Mouse (Mus musculus): ENCODE results near the gene Dnm3. TPM values are rescaled to one million over a fixed set of nuclear protein-coding genes. Genes with fewer than 3 reads are reported as not detected.

Gene Dnm3
- 1.1 and 1.6 TPM in 2 replicates for polyA plus RNA-seq (2016; fragmentation: Nextera tagmentation; extraction: Ambion mirVana)

DNA sequence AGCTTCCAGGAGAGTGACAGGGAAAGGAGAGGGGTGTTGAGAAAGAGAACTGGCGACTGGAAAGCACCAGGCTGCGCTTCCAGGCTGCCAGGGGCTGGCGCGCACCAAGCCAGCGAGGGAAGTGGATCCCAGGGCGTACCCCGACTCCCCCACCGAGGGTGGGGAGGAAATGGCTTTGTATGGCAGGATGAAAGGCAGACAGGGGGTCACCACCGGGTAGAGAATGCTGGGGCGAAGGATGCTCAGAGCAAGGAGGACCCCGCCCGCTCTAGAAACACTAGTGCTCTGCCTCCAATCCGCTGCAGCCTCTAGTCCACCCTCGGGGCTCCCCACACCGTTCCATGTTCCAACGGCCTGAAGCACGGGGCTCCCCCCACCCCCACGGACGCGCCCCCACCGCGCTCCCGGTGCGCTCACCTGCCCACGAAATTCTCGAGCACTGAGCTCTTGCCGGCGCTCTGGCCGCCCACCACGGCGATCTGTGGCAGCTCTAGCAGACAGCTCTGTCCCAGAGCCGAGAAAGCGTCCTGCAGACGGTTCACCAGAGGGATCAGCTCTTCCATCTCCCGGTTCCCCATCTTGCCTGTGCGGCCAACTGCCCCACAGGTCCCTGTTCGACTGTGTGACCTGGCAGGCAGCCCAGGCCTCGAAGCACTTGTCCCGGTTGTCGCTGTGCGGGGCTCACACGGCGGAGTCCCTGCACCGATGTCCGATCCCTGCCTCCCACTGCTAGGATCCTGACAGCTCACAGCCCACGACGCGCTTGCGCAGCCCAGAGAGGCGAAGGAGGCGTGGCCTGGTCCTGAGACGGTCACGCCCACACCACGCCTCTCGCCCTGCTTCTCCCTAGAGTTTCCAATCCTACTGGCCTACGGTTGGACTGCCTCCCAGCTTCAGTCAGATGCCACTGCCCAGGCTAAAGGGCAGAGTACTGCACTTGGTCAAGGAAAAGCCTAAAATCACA is at the start of gene Dnm3:
Gene Dnm3 (minus strand): TSS at position 789 of the 964 bp plus-strand sequence.
- peak within 1 kb of the TSS; percentile 55 for H3K4me3 ChIP-seq
- H3K27me3 ChIP-seq (replicated peaks), result peaks cover 46% of the 10 kb centered on the region
- H3K27ac ChIP-seq, result no peak within 1 kb of the TSS
- no peak within 1 kb of the TSS for H3K9ac ChIP-seq
- peak; percentile 89 for ATAC-seq
- H3K4me1 ChIP-seq, result peaks cover 4% of the 10 kb centered on the region
- H3K36me3 ChIP-seq, result no peaks in the 10 kb centered on the region
- 2% methylated on average over 56 of the region's 56 CpGs for WGBS (ENCODE audit: insufficient replicate concordance)
- no peaks in the 10 kb centered on the region for H3K9me3 ChIP-seq (replicated peaks)
- peak within 1 kb of the TSS; percentile 73 for H3K4me2 ChIP-seq

DNA sequence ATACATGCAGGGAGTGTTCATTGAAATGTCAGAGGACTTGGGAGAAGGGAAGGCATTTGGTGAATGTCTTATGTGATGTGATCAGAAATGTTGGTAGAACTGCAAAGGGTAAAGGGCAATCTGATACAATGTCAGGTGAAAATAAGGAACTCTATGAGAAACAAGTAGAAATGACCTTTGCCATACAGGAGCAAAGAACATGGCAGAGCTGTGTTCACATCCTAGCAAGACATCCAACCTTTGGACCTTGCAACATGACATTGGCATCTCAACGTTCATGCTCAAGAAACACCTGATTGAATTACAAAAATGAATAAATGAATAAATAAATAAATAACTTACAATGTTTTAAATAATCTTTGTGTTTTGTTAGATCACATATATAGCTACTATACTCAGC is 37.3 kb upstream of the Dnm3 start:
- no peak for ATAC-seq
- Histone ChIP-seq H3K27me3 (replicated peaks) (no peaks in the 10 kb centered on the region), H3K9ac (no peak overlapping the region), H3K4me2 (no peak overlapping the region), H3K4me1 (peaks cover 4% of the 10 kb centered on the region; the same call in 1 of the 2 replicates), H3K4me3 (no peak overlapping the region), H3K27ac (no peak overlapping the region), H3K9me3 (replicated peaks) (no peaks in the 10 kb centered on the region), H3K36me3 (no peaks in the 10 kb centered on the region)
- WGBS (ENCODE audit: insufficient replicate concordance), result 68% methylated on average over 1 of the region's 1 CpGs

DNA sequence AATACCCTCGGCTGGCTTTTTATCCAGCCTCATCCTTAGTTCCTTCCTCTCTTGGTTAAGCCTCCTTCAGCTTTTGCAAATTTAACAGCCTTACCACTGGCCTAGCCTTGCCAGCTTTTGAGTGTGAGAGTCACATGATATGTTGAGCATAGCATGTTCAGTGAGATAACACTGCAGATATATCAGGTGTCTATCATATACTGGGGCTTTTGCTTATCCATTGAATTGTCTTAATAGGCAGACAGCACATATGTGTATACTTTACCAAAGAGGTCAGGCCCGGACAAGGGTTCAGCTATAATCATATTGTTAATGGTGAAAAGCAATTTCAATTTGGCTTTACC is 32.2 kb upstream of the Dnm3 start:
- Histone ChIP-seq H3K9me3 (replicated peaks) (no peaks in the 10 kb centered on the region), H3K36me3 (no peaks in the 10 kb centered on the region), H3K27me3 (replicated peaks) (no peaks in the 10 kb centered on the region), H3K9ac (no peak overlapping the region), H3K4me1 (peaks cover 14% of the 10 kb centered on the region), H3K4me2 (peak overlapping the region; percentile 26), H3K27ac (no peak overlapping the region), H3K4me3 (no peak overlapping the region)
- WGBS (ENCODE audit: insufficient replicate concordance), result 31% methylated on average over 2 of the region's 2 CpGs
- peak; percentile 80 for ATAC-seq

DNA sequence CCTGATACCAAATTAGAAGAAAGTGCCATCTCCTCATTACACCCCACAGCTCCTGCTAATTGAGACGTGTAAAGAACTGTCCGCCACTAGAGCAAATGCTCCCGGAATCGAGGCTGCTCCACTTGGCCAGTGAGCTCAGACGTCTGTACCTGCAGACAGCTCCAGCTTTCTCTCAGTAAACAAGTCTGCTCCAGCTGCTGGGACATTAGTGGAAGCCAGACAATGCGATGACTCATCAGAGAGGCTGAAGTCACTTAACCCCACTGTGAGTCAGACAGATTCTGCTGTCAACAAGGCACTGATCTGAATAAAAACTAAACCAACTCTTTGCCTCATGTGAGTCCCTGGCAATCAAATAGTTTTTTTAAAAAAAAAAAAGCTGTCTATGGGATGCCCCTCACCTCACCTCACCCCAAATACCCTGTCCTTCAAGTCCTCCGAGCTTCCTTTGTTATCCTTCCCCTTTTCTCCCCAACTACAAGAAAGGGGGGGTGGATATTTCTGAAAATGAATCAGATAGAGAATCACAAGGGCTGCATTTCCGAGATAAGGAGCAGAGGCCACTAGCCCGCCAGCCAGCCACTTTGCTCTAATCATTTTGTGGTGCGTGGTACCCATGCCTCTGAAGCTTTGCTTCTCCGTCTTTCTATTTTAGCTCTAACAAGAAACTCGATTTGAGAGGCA is 31.6 kb upstream of the Dnm3 start:
- H3K9me3 ChIP-seq (replicated peaks), result no peaks in the 10 kb centered on the region
- no peak overlapping the region for H3K27ac ChIP-seq
- peak; percentile 70 for ATAC-seq
- H3K4me2 ChIP-seq, result peak overlapping the region; percentile 26
- H3K27me3 ChIP-seq (replicated peaks), result no peaks in the 10 kb centered on the region
- 17% methylated on average over 12 of the region's 12 CpGs for whole genome bisulfite sequencing (ENCODE audit: insufficient replicate concordance)
- no peaks in the 10 kb centered on the region for H3K36me3 ChIP-seq
- no peak overlapping the region for H3K9ac ChIP-seq
- peaks cover 14% of the 10 kb centered on the region for H3K4me1 ChIP-seq
- H3K4me3 ChIP-seq, result no peak overlapping the region

DNA sequence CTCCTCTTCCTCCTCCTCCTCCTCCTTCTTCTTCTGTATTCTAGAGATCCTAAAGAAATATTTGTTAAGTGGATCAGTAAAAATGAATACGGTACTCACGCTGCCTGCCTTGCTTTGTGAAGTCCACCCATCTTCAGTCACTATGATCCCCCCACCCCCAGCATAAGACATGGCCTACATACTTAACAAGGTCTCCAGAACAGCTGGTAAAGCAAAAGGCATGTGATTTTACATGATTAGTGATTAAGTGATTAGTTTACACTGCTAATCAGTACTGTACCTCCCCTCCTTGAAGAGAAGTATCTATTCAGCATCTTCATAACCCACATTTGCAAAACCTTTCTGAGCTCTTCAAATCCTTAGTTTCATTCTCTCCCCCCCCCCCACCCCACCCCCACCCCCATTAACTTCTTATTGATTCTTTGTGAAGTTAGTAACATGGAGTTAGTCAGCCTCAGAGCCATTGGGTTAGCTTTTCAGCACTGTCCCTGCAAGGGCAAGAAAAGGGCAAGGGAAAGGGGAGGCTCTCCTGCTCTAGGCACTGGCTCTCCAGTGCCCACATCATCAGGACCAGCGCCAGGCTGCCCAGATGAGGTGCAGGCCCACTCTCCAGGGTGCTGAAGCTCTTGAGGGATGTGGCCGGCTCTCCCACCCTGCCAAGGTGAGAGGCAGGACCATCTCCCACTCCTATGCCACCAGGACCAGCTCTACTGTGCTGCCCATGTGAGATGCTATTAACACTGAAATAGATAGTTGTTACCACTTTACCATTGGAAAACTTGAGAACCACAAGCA is 30.6 kb upstream of the Dnm3 start:
- no peak for ATAC-seq
- 83% methylated on average over 4 of the region's 4 CpGs for WGBS (ENCODE audit: insufficient replicate concordance)

DNA sequence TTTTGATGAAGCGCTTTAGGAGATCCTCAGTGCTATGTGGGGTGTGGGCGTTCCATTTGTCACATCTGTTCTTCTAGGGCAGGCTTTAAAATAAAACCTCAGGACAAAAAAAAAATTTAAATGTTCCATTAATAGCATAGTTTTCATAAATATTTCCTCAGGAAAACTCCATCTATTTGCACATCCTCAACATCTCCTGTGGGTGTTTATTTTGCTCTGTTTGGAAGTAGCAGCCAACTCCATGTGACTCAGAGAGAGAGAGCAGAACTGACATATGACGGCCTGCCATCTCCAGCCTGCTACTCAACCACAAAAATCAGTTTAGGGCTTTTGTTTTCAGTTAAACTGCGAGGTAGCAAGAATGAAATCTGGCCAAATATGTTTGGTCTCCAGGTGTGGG is 28.7 kb upstream of the Dnm3 start:
- no peak for ATAC-seq
- Histone ChIP-seq H3K9ac (no peak overlapping the region), H3K4me3 (no peak overlapping the region), H3K9me3 (replicated peaks) (no peaks in the 10 kb centered on the region), H3K27me3 (replicated peaks) (no peaks in the 10 kb centered on the region), H3K27ac (no peak overlapping the region), H3K4me1 (peaks cover 14% of the 10 kb centered on the region), H3K4me2 (no peak overlapping the region), H3K36me3 (no peaks in the 10 kb centered on the region)
- WGBS (ENCODE audit: insufficient replicate concordance), result 56% methylated on average over 4 of the region's 4 CpGs

More for the DNA sequence above, 30.6 kb upstream of the Dnm3 start:
- H3K27me3 ChIP-seq (replicated peaks), result no peaks in the 10 kb centered on the region
- H3K4me2 ChIP-seq, result no peak overlapping the region
- no peaks in the 10 kb centered on the region for H3K9me3 ChIP-seq (replicated peaks)
- H3K27ac ChIP-seq, result no peak overlapping the region
- peaks cover 14% of the 10 kb centered on the region for H3K4me1 ChIP-seq
- no peaks in the 10 kb centered on the region for H3K36me3 ChIP-seq
- no peak overlapping the region for H3K9ac ChIP-seq
- no peak overlapping the region for H3K4me3 ChIP-seq

DNA sequence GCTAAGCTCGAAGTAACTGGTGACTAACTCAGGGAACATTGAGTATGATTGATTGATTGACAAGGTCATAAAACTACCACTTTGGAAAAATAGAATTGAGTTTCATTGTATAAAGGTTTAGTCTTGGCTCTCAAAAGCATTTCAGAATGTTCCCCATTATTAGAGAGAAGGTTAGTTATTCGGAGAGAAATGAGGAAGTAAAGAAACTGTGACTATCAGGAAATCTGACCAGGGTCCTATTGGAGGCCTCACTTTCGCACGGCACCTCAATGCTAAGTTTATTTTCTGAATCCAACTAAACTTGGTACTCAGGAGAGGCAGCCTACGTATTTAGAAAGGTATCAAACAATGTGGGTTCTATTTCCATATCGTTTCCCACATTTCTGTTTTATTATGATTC is 27.8 kb upstream of the Dnm3 start:
- Histone ChIP-seq H3K4me2 (no peak overlapping the region), H3K9ac (no peak overlapping the region), H3K36me3 (no peaks in the 10 kb centered on the region), H3K4me1 (peaks cover 14% of the 10 kb centered on the region), H3K27ac (no peak overlapping the region), H3K4me3 (no peak overlapping the region), H3K27me3 (replicated peaks) (no peaks in the 10 kb centered on the region), H3K9me3 (replicated peaks) (no peaks in the 10 kb centered on the region)
- no peak for ATAC-seq
- 40% methylated on average over 6 of the region's 6 CpGs for WGBS (ENCODE audit: insufficient replicate concordance)

DNA sequence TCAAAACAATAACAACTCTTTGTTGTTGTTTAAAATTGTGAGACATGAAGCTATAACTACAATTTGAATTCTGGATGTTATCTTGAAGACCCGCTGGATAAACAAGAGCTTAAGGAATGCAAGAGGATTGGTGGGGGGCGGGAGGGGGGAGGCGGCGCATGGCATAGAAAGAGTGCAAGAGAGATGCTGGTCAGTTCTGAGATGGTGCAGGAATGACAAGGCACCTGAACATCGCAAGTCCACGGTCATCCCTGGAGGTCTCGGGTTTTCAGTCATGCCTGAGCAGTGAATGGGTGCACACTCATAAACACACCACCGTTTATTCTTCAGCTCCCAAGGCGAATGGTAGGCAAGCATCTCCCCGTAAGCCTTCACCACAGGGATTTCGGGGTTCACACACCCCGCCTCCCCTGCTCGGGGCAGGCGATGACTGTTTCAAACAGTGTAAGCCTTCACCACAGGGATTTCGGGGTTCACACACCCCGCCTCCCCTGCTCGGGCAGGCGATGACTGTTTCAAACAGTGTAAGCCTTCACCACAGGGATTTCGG is 1.2 kb downstream of the Dnm3 start:
- Histone ChIP-seq H3K4me3 (peak overlapping the region; percentile 55; the same call in 1 of the 2 replicates), H3K4me1 (peaks cover 4% of the 10 kb centered on the region), H3K9ac (no peak overlapping the region), H3K27me3 (replicated peaks) (peaks cover 41% of the 10 kb centered on the region), H3K27ac (no peak overlapping the region), H3K4me2 (peak overlapping the region; percentile 73), H3K9me3 (replicated peaks) (no peaks in the 10 kb centered on the region), H3K36me3 (no peaks in the 10 kb centered on the region)
- 5% methylated on average over 19 of the region's 19 CpGs for WGBS (ENCODE audit: insufficient replicate concordance)
- ATAC-seq, result no peak

DNA sequence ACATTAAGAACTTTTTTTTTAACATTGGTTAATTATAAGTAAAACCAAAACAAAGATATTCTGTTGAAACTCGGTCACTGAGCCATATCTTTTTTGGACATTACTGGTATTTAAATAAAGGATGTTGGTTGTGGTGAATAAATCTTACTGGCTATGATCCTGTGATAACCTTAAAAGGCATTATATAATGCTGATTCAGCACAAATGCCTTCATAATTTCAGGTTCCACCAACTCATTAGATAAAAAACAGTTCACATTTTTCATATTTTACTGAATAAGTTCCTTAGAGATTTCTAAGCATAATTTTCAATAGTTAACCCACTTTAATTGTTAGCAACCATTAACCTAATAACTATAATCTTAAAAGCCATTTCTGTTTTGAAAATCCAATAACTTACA is 4.9 kb downstream of the Dnm3 start:
- no peak for ATAC-seq
- Histone ChIP-seq H3K4me2 (no peak overlapping the region), H3K4me1 (peaks cover 4% of the 10 kb centered on the region), H3K9ac (no peak overlapping the region), H3K27me3 (replicated peaks) (peaks cover 34% of the 10 kb centered on the region), H3K4me3 (no peak overlapping the region), H3K9me3 (replicated peaks) (no peaks in the 10 kb centered on the region), H3K36me3 (no peaks in the 10 kb centered on the region), H3K27ac (no peak overlapping the region)
- 36% methylated on average over 1 of the region's 1 CpGs for WGBS (ENCODE audit: insufficient replicate concordance)

DNA sequence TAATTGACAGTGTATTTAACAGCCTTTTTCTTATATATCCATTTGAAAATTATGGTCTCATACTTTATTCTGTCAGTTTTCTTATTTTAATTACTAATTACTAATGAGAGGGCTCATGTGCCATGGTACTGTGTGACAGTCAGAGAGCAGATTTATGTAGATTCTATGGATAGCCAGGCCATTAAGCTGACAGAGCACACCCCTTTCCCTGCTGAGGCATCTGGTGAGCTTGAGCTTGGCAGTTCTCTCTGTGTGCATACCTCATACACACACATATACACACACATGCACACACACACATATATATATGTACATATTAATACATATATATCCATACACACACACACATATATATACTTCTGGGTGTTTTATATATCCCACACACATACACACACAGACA is 6.7 kb downstream of the Dnm3 start:
- ATAC-seq, result no peak
- Histone ChIP-seq H3K9me3 (replicated peaks) (no peaks in the 10 kb centered on the region), H3K4me1 (no peaks in the 10 kb centered on the region), H3K27ac (no peak overlapping the region), H3K4me2 (no peak overlapping the region), H3K36me3 (no peaks in the 10 kb centered on the region), H3K27me3 (replicated peaks) (peaks cover 16% of the 10 kb centered on the region), H3K9ac (no peak overlapping the region), H3K4me3 (no peak overlapping the region)

DNA sequence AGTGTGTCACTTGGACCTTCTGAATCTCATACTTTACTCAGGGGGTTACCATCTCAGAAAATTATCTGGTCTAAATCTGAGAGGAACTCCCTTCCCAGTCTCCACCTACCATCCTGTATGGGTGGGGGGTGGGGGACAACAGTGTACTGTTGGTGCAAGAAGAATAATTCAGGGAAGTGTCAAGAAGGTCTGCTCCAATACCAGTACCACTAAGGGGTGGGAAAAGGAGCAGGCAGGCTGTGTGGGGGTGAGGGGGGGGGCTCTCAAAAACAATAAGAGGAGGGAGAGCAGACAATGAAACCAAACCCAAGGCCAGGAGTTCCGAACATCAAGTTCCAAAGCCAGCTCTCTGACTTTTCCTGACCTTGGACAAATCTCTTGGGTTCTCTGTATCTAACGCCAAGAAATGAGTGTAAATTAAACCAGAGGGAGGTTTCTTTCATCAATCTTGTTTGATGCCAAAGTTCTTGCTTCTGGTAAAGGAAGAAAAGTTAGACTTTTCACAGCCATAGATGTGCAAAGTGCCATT is 8.0 kb downstream of the Dnm3 start:
- Histone ChIP-seq H3K9ac (no peak overlapping the region), H3K4me3 (no peak overlapping the region), H3K27me3 (replicated peaks) (peaks cover 7% of the 10 kb centered on the region; the same call in 1 of the 2 replicates), H3K9me3 (replicated peaks) (no peaks in the 10 kb centered on the region), H3K36me3 (no peaks in the 10 kb centered on the region), H3K27ac (no peak overlapping the region), H3K4me2 (no peak overlapping the region), H3K4me1 (no peaks in the 10 kb centered on the region)
- no peak for ATAC-seq
- WGBS (ENCODE audit: insufficient replicate concordance), result 47% methylated on average over 2 of the region's 2 CpGs
